Mouse (Mus musculus) heart, postnatal 0 days (tissue): ENCODE data around the gene Prkaa2. TPM values are rescaled to one million over a fixed set of nuclear protein-coding genes. Genes with fewer than 3 reads are reported as not detected.

Experiments used
- ATAC-seq: fragments of 200-750 bp; cut with Nextera tagmentation; 2 replicates; pipeline ENCODE4 v1.8.0; 2017; ENCODE audit warnings: low read depth, moderate number of reproducible peaks, moderate library complexity; ENCODE audit not compliant: insufficient read depth
- DNase-seq: peaks from one replicate; pipeline ENCODE4 v3.0.0-alpha.2; 2016; ENCODE audit warnings: low spot score
- H3K27ac ChIP-seq: fragments of 300-500 bp; sonication (generic); 2 replicates; pipeline ENCODE4 v1.5.1; 2014; ENCODE audit warnings: low read depth, mild to moderate bottlenecking
- H3K27me3 ChIP-seq: fragments of 300-500 bp; sonication (generic); 2 replicates; pipeline ENCODE4 v1.6.1; 2014; ENCODE audit warnings: low read length, mixed read lengths; ENCODE audit not compliant: control insufficient read depth, insufficient read depth
- H3K36me3 ChIP-seq: fragments of 300-500 bp; sonication (generic); replicated peaks from 2 replicates; pipeline ENCODE4 v1.6.1; 2014; ENCODE audit warnings: low read length, mixed read lengths; ENCODE audit not compliant: control insufficient read depth, insufficient read depth
- H3K4me1 ChIP-seq: fragments of 300-500 bp; sonication (generic); 2 replicates; pipeline ENCODE4 v1.6.1; 2014; ENCODE audit warnings: antibody characterized with exemption; ENCODE audit not compliant: control insufficient read depth, insufficient read depth
- H3K4me2 ChIP-seq: fragments of 300-500 bp; sonication (generic); 2 replicates; pipeline ENCODE4 v1.6.1; 2014; ENCODE audit warnings: low read depth, mild to moderate bottlenecking, low read length, moderate library complexity
- H3K4me3 ChIP-seq: fragments of 300-500 bp; sonication (generic); 2 replicates; pipeline ENCODE4 v1.5.1; 2014; ENCODE audit warnings: low read depth, low read length
- H3K9ac ChIP-seq: fragments of 300-500 bp; sonication (generic); replicated peaks from 2 replicates; pipeline ENCODE4 v1.6.1; 2014; ENCODE audit warnings: low read depth, low read length, mixed read lengths
- H3K9me3 ChIP-seq: fragments of 300-500 bp; sonication (generic); replicated peaks from 2 replicates; pipeline ENCODE4 v1.6.1; 2016; ENCODE audit warnings: low read length; ENCODE audit not compliant: control insufficient read depth
- CTCF ChIP-seq: IDR thresholded peaks from 2 replicates; pipeline ENCODE4 v1.5.1; 2016; ENCODE audit warnings: antibody characterized with exemption, control low read depth, low read depth
- EP300 ChIP-seq: IDR thresholded peaks from 2 replicates; pipeline ENCODE4 v1.6.1; 2016; ENCODE audit warnings: antibody characterized with exemption, low read depth
- WGBS: fragments of 180-500 bp; shearing (Covaris S2); extraction: QIAGEN DNeasy Blood & Tissue Kit; methylation state at CpG from one replicate; pipeline ENCODE4 v1.1.7; 2014; 5-methylcytosine and 5-hydroxymethylcytosine counted together
- polyA plus RNA-seq: library from polyadenylated mRNA; unstranded; fragments of >200 nt; fragmentation: Nextera tagmentation; extraction: Ambion mirVana; gene quantifications from 2 replicates; pipeline ENCODE4 v1.2.1, GENCODE M21; 2015
- total RNA-seq: library from RNA; depleted of rRNA; stranded (reverse); fragments of >200 nt; gene quantifications from 2 replicates; pipeline ENCODE4 v1.2.3, GENCODE M21; 2014; ENCODE audit warnings: low replicate concordance

Gene Prkaa2
- total and polyA plus RNA-seq, 2 experiments from 2014 or later, result 35.6 to 64.3 TPM

- no peak for TF ChIP-seq EP300
- no peak for TF ChIP-seq CTCF
- no peak overlapping the region for H3K4me3 ChIP-seq
- WGBS, result 64% methylated on average over 7 of the region's 7 CpGs
- H3K4me1 ChIP-seq, result no peaks in the 10 kb centered on the region; the same call in 1 of the 2 replicates
- H3K9me3 ChIP-seq, result peaks cover 5% of the 10 kb centered on the region; the same call in 1 of the 2 replicates
- no peak overlapping the region for H3K9ac ChIP-seq
- no peaks in the 10 kb centered on the region for H3K36me3 ChIP-seq
- H3K4me2 ChIP-seq, result no peak overlapping the region
- ATAC-seq (no peak), DNase-seq (no peak)
- H3K27me3 ChIP-seq, result 0 out of 2 replicates have a peak, but pooled peaks cover 3% of the 10 kb centered on the region
- no peak overlapping the region for H3K27ac ChIP-seq
Measured at GRCm38 (mm10) chr4:105149492-105149891, 39.8 kb upstream of the Prkaa2 start.

- H3K9ac ChIP-seq, result no peak overlapping the region
- H3K4me3 ChIP-seq, result no peak overlapping the region
- H3K9me3 ChIP-seq, result no peaks in the 10 kb centered on the region
- H3K27me3 ChIP-seq, result no peaks in the 10 kb centered on the region
- ATAC-seq, result peak; percentile 89
- H3K4me1 ChIP-seq, result peaks cover 14% of the 10 kb centered on the region; the same call in 1 of the 2 replicates
- 55% methylated on average over 4 of the region's 4 CpGs for WGBS
- DNase-seq, result peak; percentile 58
- peak overlapping the region; percentile 15 for H3K27ac ChIP-seq
- TF ChIP-seq CTCF (no peak), EP300 (no peak)
- no peak overlapping the region for H3K4me2 ChIP-seq
- no peaks in the 10 kb centered on the region for H3K36me3 ChIP-seq
Measured at GRCm38 (mm10) chr4:105133350-105134050, 23.8 kb upstream of the Prkaa2 start.

- no peaks in the 10 kb centered on the region for H3K27me3 ChIP-seq
- no peak overlapping the region for H3K27ac ChIP-seq
- no peaks in the 10 kb centered on the region for H3K36me3 ChIP-seq
- H3K4me3 ChIP-seq, result no peak overlapping the region
- no peak for DNase-seq
- peaks cover 14% of the 10 kb centered on the region; the same call in 1 of the 2 replicates for H3K4me1 ChIP-seq
- H3K9ac ChIP-seq, result no peak overlapping the region
- no peak for ATAC-seq
- H3K4me2 ChIP-seq, result no peak overlapping the region
- H3K9me3 ChIP-seq, result no peaks in the 10 kb centered on the region
- no peak for TF ChIP-seq EP300
- no peak for TF ChIP-seq CTCF
- 79% methylated on average over 9 of the region's 9 CpGs for WGBS
Measured at GRCm38 (mm10) chr4:105131756-105132314, 22.1 kb upstream of the Prkaa2 start.

GRCm38 (mm10) chr4:105129212-105129611 lies 19.5 kb upstream of the Prkaa2 start:
- no peaks in the 10 kb centered on the region for H3K9me3 ChIP-seq
- no peak overlapping the region for H3K4me3 ChIP-seq
- no peak for ATAC-seq
- H3K36me3 ChIP-seq, result no peaks in the 10 kb centered on the region
- no peak for DNase-seq
- TF ChIP-seq EP300 (no peak), CTCF (no peak)
- H3K4me2 ChIP-seq, result no peak overlapping the region
- no peak overlapping the region for H3K27ac ChIP-seq
- 74% methylated on average over 7 of the region's 7 CpGs for WGBS
- no peaks in the 10 kb centered on the region for H3K27me3 ChIP-seq
- H3K9ac ChIP-seq, result no peak overlapping the region
- peaks cover 22% of the 10 kb centered on the region; the same call in 1 of the 2 replicates for H3K4me1 ChIP-seq

GRCm38 (mm10) chr4:105122429-105122828 lies 12.7 kb upstream of the Prkaa2 start:
- WGBS, result 45% methylated on average over 7 of the region's 8 CpGs
- TF ChIP-seq CTCF, result peak; percentile 69
- no peak for TF ChIP-seq EP300

More at GRCm38 (mm10) chr4:105122429-105122828, 12.7 kb upstream of the Prkaa2 start:
- no peaks in the 10 kb centered on the region for H3K36me3 ChIP-seq
- H3K4me3 ChIP-seq, result no peak overlapping the region
- no peak overlapping the region for H3K4me2 ChIP-seq
- H3K27ac ChIP-seq, result no peak overlapping the region
- DNase-seq (no peak), ATAC-seq (peak; percentile 79)
- peaks cover 8% of the 10 kb centered on the region; the same call in 1 of the 2 replicates for H3K4me1 ChIP-seq
- no peak overlapping the region for H3K9ac ChIP-seq
- H3K9me3 ChIP-seq, result no peaks in the 10 kb centered on the region
- H3K27me3 ChIP-seq, result no peaks in the 10 kb centered on the region
